Mouse (Mus musculus) lung, postnatal 0 days (tissue): ENCODE measurements around the gene Sar1b.
"Not testable (repeated sequence)": the region's sequence is repeated elsewhere in the genome, so short reads cannot be mapped to it uniquely, and the experiment has no call there.

Source experiments
- CTCF ChIP-seq: IDR thresholded peaks from 2 replicates; pipeline ENCODE4 v1.5.1; 2016; ENCODE audit warnings: antibody characterized with exemption, mild to moderate bottlenecking
- EP300 ChIP-seq: IDR thresholded peaks from 2 replicates; pipeline ENCODE4 v1.6.1; 2016; ENCODE audit warnings: antibody characterized with exemption, mild to moderate bottlenecking, control low read depth

- not testable (repeated sequence) for TF ChIP-seq CTCF, EP300
These were observed 29.3 kb upstream of the Sar1b start for GRCm38 (mm10) chr11:51734218-51734617.
